Mouse (Mus musculus): ENCODE measurements at regions not wholly inside any gene's neighbourhood (a gene's known extent, or its start where the extent isn't known, plus 50 kb on each side); places are given as distances from the start of the nearest gene placed in this dataset.

- DNase-seq (ENCODE audit: low spot score in 2 of 2), result no peak
Measured at GRCm38 (mm10) chr9:33187187-33187586, 551.2 kb downstream of the Ets1 start.

- DNase-seq (ENCODE audit: low spot score in 2 of 2), result no peak
Measured at GRCm38 (mm10) chr9:33209083-33209482, 573.1 kb downstream of the Ets1 start.

- DNase-seq (ENCODE audit: low spot score in 2 of 2), result no peak
Measured at GRCm38 (mm10) chr9:33214523-33214922, 578.5 kb downstream of the Ets1 start.

GRCm38 (mm10) chr9:33220981-33221380, 585.0 kb downstream of the Ets1 start:
- DNase-seq (ENCODE audit: low spot score in 2 of 2), result peak; percentile 3 to 27

- DNase-seq (ENCODE audit: low spot score in 2 of 2), result no peak
Measured at GRCm38 (mm10) chr9:33222066-33222805, 586.2 kb downstream of the Ets1 start.

- DNase-seq (ENCODE audit: low spot score in 2 of 2), result no peak
Measured at GRCm38 (mm10) chr9:33233699-33234131, 597.7 kb downstream of the Ets1 start.

- no peak for DNase-seq (ENCODE audit: low spot score in 2 of 2)
Measured at GRCm38 (mm10) chr9:33238190-33238589, 602.2 kb downstream of the Ets1 start.

GRCm38 (mm10) chr9:33238846-33239245, 602.8 kb downstream of the Ets1 start:
- DNase-seq (ENCODE audit: low spot score in 2 of 2), result no peak

GRCm38 (mm10) chr9:33240506-33240905, 604.5 kb downstream of the Ets1 start:
- no peak for DNase-seq (ENCODE audit: low spot score in 2 of 2)

GRCm38 (mm10) chr9:33240914-33241635, 605.1 kb downstream of the Ets1 start:
- no peak for DNase-seq (ENCODE audit: low spot score in 2 of 2)

GRCm38 (mm10) chr9:33246932-33247331, 610.9 kb downstream of the Ets1 start:
- DNase-seq (ENCODE audit: low spot score in 2 of 2), result peak; percentile 45 to 66

- no peak for DNase-seq (ENCODE audit: low spot score in 2 of 2)
Measured at GRCm38 (mm10) chr9:33258241-33258640, 622.2 kb downstream of the Ets1 start.

- peak; percentile 56 to 68 for DNase-seq (ENCODE audit: low spot score in 2 of 2)
Measured at GRCm38 (mm10) chr9:33260171-33260570, 624.1 kb downstream of the Ets1 start.

GRCm38 (mm10) chr9:33289381-33289780, 653.4 kb downstream of the Ets1 start:
- peak; percentile 35 to 60 for DNase-seq (ENCODE audit: low spot score in 2 of 2)

- peak; percentile 17 for DNase-seq (ENCODE audit: low spot score in 2 of 2)
Measured at GRCm38 (mm10) chr9:33292116-33292515, 656.1 kb downstream of the Ets1 start.

GRCm38 (mm10) chr9:33295925-33296324, 659.9 kb downstream of the Ets1 start:
- DNase-seq (ENCODE audit: low spot score in 2 of 2), result no peak

GRCm38 (mm10) chr9:33319525-33320025, 683.6 kb downstream of the Ets1 start:
- no peak for DNase-seq (ENCODE audit: low spot score in 2 of 2)

GRCm38 (mm10) chr9:33327722-33328121, 691.7 kb downstream of the Ets1 start:
- DNase-seq (ENCODE audit: low spot score in 2 of 2), result peak in 1 of 2 experiments; percentile 8

- DNase-seq (ENCODE audit: low spot score in 2 of 2), result no peak
Measured at GRCm38 (mm10) chr9:33350258-33350657, 714.2 kb downstream of the Ets1 start.

- no peak for DNase-seq (ENCODE audit: low spot score in 2 of 2)
Measured at GRCm38 (mm10) chr9:33356621-33357020, 720.6 kb downstream of the Ets1 start.

GRCm38 (mm10) chr9:33360966-33361365, 724.9 kb downstream of the Ets1 start:
- DNase-seq (ENCODE audit: low spot score in 2 of 2), result no peak

- peak in 1 of 2 experiments; percentile 4 for DNase-seq (ENCODE audit: low spot score in 2 of 2)
Measured at GRCm38 (mm10) chr9:33389170-33389569, 753.1 kb downstream of the Ets1 start.
